Comparison of ENCODE assay signal across 18 mouse cellular contexts in the genomic region with DNA sequence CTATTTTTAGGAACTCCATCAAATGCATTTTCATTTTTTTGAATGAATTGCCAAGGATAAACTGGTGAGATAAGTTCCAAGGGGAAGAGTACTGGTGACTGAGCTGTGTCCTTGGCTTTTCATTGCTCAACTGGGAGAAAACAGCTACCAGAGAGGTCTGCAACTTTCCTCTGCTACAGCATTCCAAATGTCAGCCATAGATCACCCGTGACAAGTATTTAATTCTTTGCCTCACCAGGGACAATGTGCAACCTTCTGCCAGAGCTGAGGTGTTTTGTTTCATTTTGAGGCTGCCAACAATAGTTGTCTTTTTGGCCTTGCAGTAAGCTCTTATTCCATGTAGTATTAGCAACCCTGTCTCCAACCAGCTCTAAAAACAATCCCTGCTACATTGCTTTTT.
DNase-seq lines count a peak whose midpoint lies in the region; ATAC-seq lines count a peak whose summit lies in the region.
"Had no signal": no experiment of that assay in that cellular context is flagged by ENCODE, and none has a peak within 500 bp of the region (broad histone marks: within the 10 kb centered on the region; RNA-seq: fewer than 3 reads in every experiment).

No protein-coding gene starts in this region.

- ATAC-seq in hindbrain, embryonic 12.5 days (ENCODE audit: low FRiP score) = peak; percentile 32; the same call in 1 of the 2 replicates
- ATAC-seq in hindbrain, embryonic 13.5 days (ENCODE audit: low FRiP score) = no peak
- no peak for ATAC-seq in embryonic facial prominence, embryonic 14.5 days (ENCODE audit: low read depth)
- ATAC-seq: forebrain, embryonic 13.5 days; inflammation-experienced regulatory T-cells, adult 6 months had no signal

- DNase-seq in adipocyte (ENCODE audit: low spot score) (peak; percentile 18), MN1 (ENCODE audit: low spot score) (no peak)
- peak; percentile 14 for DNase-seq in adrenal gland, postnatal 25 days
- DNase-seq in embryonic facial prominence, embryonic 14.5 days (ENCODE audit: low spot score) = peak; percentile 8
- DNase-seq in urinary bladder, postnatal 25 days (ENCODE audit: low spot score) = no peak
- DNase-seq: B cell, adult 2 months; cerebellum, adult 11-12 months; cerebellum, postnatal 36 days; lung, postnatal 14 days; retina, postnatal 1 day; right cerebral cortex, postnatal 4 days; thymus, postnatal 36 days had no signal

- 0 out of 2 replicates have a peak, but pooled peaks cover 3% of the 10 kb centered on the region for H3K4me1 ChIP-seq in hindbrain, embryonic 12.5 days
- no peaks in the 10 kb centered on the region for H3K4me1 ChIP-seq in hindbrain, embryonic 13.5 days (replicated peaks)
- H3K4me1 ChIP-seq in embryonic facial prominence, embryonic 14.5 days (ENCODE audit: control insufficient read depth, insufficient read depth, low read length) = no peaks in the 10 kb centered on the region
- H3K4me1 ChIP-seq: forebrain, embryonic 13.5 days; heart, embryonic 12.5 days; limb, embryonic 15.5 days had no signal

- no peaks in the 10 kb centered on the region for H3K27me3 ChIP-seq in hindbrain, embryonic 12.5 days
- H3K27me3 ChIP-seq in hindbrain, embryonic 13.5 days = no peaks in the 10 kb centered on the region
- no peaks in the 10 kb centered on the region for H3K27me3 ChIP-seq in embryonic facial prominence, embryonic 14.5 days (replicated peaks; ENCODE audit: control insufficient read depth, insufficient read depth, low read length)
- H3K27me3 ChIP-seq: forebrain, embryonic 13.5 days; heart, embryonic 12.5 days; limb, embryonic 15.5 days had no signal

- H3K36me3 ChIP-seq in hindbrain, embryonic 12.5 days = no peaks in the 10 kb centered on the region
- H3K36me3 ChIP-seq in hindbrain, embryonic 13.5 days = no peaks in the 10 kb centered on the region
- no peaks in the 10 kb centered on the region for H3K36me3 ChIP-seq in embryonic facial prominence, embryonic 14.5 days (ENCODE audit: control insufficient read depth, insufficient read depth, low read length)
- H3K36me3 ChIP-seq: heart, embryonic 12.5 days; limb, embryonic 15.5 days had no signal

- H3K4me3 ChIP-seq in hindbrain, embryonic 12.5 days = no peak overlapping the region
- no peak overlapping the region for H3K4me3 ChIP-seq in hindbrain, embryonic 13.5 days
- no peak overlapping the region for H3K4me3 ChIP-seq in embryonic facial prominence, embryonic 14.5 days (ENCODE audit: low read depth, low read length)
- H3K4me3 ChIP-seq: forebrain, embryonic 13.5 days; heart, embryonic 12.5 days; limb, embryonic 15.5 days had no signal

- 3% methylated on average over 1 of the region's 1 CpGs for WGBS in hindbrain, embryonic 12.5 days
- WGBS in hindbrain, embryonic 13.5 days = 3% methylated on average over 1 of the region's 1 CpGs
- 10% methylated on average over 1 of the region's 1 CpGs for WGBS in embryonic facial prominence, embryonic 14.5 days

- no peak overlapping the region for H3K27ac ChIP-seq in hindbrain, embryonic 12.5 days
- no peak overlapping the region for H3K27ac ChIP-seq in hindbrain, embryonic 13.5 days
- no peak overlapping the region for H3K27ac ChIP-seq in embryonic facial prominence, embryonic 14.5 days (replicated peaks; ENCODE audit: low read depth, low read length)
- H3K27ac ChIP-seq: forebrain, embryonic 13.5 days; limb, embryonic 15.5 days had no signal

- no peak overlapping the region for H3K9ac ChIP-seq in hindbrain, embryonic 12.5 days
- H3K9ac ChIP-seq in hindbrain, embryonic 13.5 days = no peak overlapping the region
- no peak overlapping the region for H3K9ac ChIP-seq in embryonic facial prominence, embryonic 14.5 days (ENCODE audit: low read depth, low read length)
- H3K9ac ChIP-seq: forebrain, embryonic 13.5 days; heart, embryonic 12.5 days; limb, embryonic 15.5 days had no signal

- no peaks in the 10 kb centered on the region for H3K9me3 ChIP-seq in hindbrain, embryonic 12.5 days (replicated peaks)
- H3K9me3 ChIP-seq in hindbrain, embryonic 13.5 days = no peaks in the 10 kb centered on the region
- H3K9me3 ChIP-seq in embryonic facial prominence, embryonic 14.5 days (ENCODE audit: control insufficient read depth, low read length) = no peaks in the 10 kb centered on the region
- H3K9me3 ChIP-seq: forebrain, embryonic 13.5 days; heart, embryonic 12.5 days; limb, embryonic 15.5 days had no signal

- H3K4me2 ChIP-seq in hindbrain, embryonic 12.5 days (replicated peaks) = no peak overlapping the region
- H3K4me2 ChIP-seq in hindbrain, embryonic 13.5 days = no peak overlapping the region
- no peak overlapping the region for H3K4me2 ChIP-seq in embryonic facial prominence, embryonic 14.5 days (ENCODE audit: low read depth, low read length)
- H3K4me2 ChIP-seq: forebrain, embryonic 13.5 days; heart, embryonic 12.5 days; limb, embryonic 15.5 days had no signal

Comparison
In these comparisons a context has a peak if more than half of its experiments do, and no peak if none do; other contexts are left out.
1. DNase-seq: peak in adipocyte (single experiment), adrenal gland, postnatal 25 days (single experiment) and embryonic facial prominence, embryonic 14.5 days (single experiment); none in MN1 (single experiment) and urinary bladder, postnatal 25 days (single experiment).